Mouse (Mus musculus): ENCODE data around the gene Nfia.

DNA sequence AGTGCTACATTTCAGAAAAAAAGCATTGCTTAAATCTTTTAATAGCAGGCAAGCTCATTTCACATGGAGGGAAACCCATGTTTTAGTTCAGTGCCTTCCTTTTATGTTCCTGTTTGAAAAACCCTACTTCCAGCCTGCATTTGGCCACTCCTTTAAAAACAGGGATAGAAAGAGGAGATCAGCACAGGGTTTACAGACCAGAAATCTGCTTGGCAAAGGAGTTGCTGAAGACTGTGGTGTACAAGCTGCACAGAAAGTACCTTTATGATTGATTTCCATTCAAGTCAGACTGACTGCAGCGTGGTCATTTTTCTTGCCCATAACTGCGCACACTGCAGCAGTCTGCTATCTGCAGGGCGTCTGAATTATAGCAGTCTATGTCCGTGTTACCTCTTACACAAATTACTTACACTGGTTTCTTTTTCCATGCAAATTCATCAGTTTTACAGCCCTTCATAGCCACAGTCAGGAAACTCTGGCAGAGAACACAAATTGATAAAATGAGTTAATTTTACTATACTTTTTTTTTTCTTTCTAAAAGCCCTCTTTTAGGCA, 236.4 kb downstream of the Nfia start:
- no peak for TF ChIP-seq CTCF (IDR thresholded peaks at IDR 0.05; ENCODE audit: low read depth, low read length)
- TF ChIP-seq TAL1 (conservative IDR thresholded peaks at IDR 0.05; ENCODE audit: low read depth, low read length), result no peak

Data from G1E (cell line).